Mouse (Mus musculus) liver, postnatal 0 days (tissue): Measurements from ENCODE around the gene Tcte2.

Experiments
- CTCF ChIP-seq: sonication (generic); IDR thresholded peaks from 2 replicates; pipeline ENCODE4 v1.5.1; 2016; ENCODE audit warnings: antibody characterized with exemption, low read depth
- EP300 ChIP-seq: IDR thresholded peaks from 2 replicates; pipeline ENCODE4 v1.6.1; 2016; ENCODE audit warnings: antibody characterized with exemption, low read depth, mild to moderate bottlenecking

GRCm38 (mm10) chr17:13687086-13687485, 74.5 kb downstream of the Tcte2 start:
- TF ChIP-seq CTCF: no peak
- no peak for TF ChIP-seq EP300
